Mouse (Mus musculus) heart, adult 2 months (tissue): ENCODE data around the gene Pgap3. TPM values are rescaled to one million over a fixed set of nuclear protein-coding genes. Genes with fewer than 3 reads are reported as not detected.
A peak's percentile ranks its signal among the peaks of the same experiment; 100 is the strongest.

Experiments
- DNase-seq, 2 experiments: peaks; one replicate each; pipeline ENCODE4 v3.0.0; 2021
- H3K27ac ChIP-seq: fragments of 200-600 bp; 2 replicates; pipeline ENCODE4 v1.8.1; 2022
- H3K27me3 ChIP-seq: fragments of 200-500 bp; 2 replicates; pipeline ENCODE4 v1.6.1; 2012; ENCODE audit warnings: mild to moderate bottlenecking, low read length, inconsistent platforms, mixed read lengths; ENCODE audit not compliant: control insufficient read depth, insufficient read depth
- H3K36me3 ChIP-seq: fragments of 200-500 bp; 2 replicates; pipeline ENCODE4 v1.6.1; 2012; ENCODE audit warnings: low read length, inconsistent platforms; ENCODE audit not compliant: control insufficient read depth, insufficient read depth
- H3K4me1 ChIP-seq: fragments of 200-500 bp; 2 replicates; pipeline ENCODE4 v1.6.1; 2011; ENCODE audit warnings: low read length; ENCODE audit not compliant: control insufficient read depth, insufficient read depth
- H3K4me3 ChIP-seq: fragments of 200-600 bp; 2 replicates; pipeline ENCODE4 v1.8.1; 2022
- H3K79me2 ChIP-seq: fragments of 200-500 bp; replicated peaks from 2 replicates; pipeline ENCODE4 v1.6.1; 2012; ENCODE audit warnings: mild to moderate bottlenecking, inconsistent platforms, low read length, moderate library complexity, mixed read lengths; ENCODE audit not compliant: control insufficient read depth, insufficient read depth
- H3K9ac ChIP-seq: fragments of 200-500 bp; 2 replicates; pipeline ENCODE4 v1.6.1; 2012; ENCODE audit warnings: low read depth, mild to moderate bottlenecking, control low read depth, inconsistent platforms, low read length, mixed read lengths
- CTCF ChIP-seq: fragments of 200-600 bp; IDR thresholded peaks from 2 replicates; pipeline ENCODE4 v1.8.1; 2022; ENCODE audit warnings: antibody characterized with exemption, mild to moderate bottlenecking, moderate library complexity
- EP300 ChIP-seq: fragments of 200-500 bp; IDR thresholded peaks from 2 replicates; pipeline ENCODE4 v1.6.1; 2011; ENCODE audit warnings: low read depth, low read length, control low read depth; ENCODE audit not compliant: insufficient read depth
- POLR2A ChIP-seq: fragments of 200-500 bp; IDR thresholded peaks from 2 replicates; pipeline ENCODE4 v1.6.1; 2011; ENCODE audit warnings: mild to moderate bottlenecking, low read depth, low read length, control low read depth; ENCODE audit not compliant: insufficient read depth
- WGBS: fragments of 180-500 bp; shearing (Covaris S2); methylation state at CpG from one replicate; pipeline ENCODE4 v1.1.7; 2018; 5-methylcytosine and 5-hydroxymethylcytosine counted together
- intact Hi-C: fragments of 180-260 bp; cut with DNase I; formaldehyde crosslinking; loops from one replicate; pipeline ENCODE4 v1.15.1; 2025
- polyA plus RNA-seq: library from polyadenylated mRNA; depleted of rRNA; stranded (reverse); fragments of >200 nt; gene quantifications from 2 replicates; pipeline ENCODE4 v1.2.3, GENCODE M21; 2012
- total RNA-seq, 2 experiments: library from RNA; stranded (reverse); gene quantifications; 2 replicates each; pipeline ENCODE4 v1.2.3; 2021

Gene Pgap3
- total and polyA plus RNA-seq, 3 experiments = 7.7 to 18.8 (median 8.5) TPM

DNA sequence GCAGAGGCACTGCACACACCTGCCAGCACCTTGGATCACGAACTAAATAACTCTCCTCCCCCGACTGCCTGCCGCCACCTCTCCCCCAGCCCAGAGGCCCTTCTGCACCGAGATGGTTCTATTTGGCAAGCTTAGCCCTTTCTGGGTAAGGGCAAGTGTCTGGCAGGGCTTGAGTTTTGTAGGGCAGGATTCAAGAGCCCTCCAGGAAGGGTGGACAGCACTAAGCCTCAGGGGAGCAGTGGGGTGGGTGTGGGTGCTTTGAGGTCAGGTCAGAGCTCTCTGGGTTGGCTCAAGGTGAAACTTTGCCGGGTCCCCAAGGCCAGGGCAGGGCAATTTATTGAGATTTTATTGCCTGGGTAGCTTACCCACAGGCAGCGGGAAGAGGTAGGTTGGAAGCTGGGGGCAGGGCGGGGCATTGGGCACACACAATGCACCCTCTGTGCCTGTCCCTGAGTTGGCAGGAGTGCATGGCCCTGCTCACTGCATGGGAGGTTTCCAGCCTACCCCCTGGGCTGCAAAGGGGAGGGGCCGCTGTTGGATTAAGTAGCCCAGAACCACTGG, 46.6 kb downstream of the Pgap3 start:
- intact Hi-C loops = no loop called here
- H3K79me2 ChIP-seq = no peaks in the 10 kb centered on the region
- TF ChIP-seq POLR2A = no peak
- no peak for TF ChIP-seq CTCF
- no peak for TF ChIP-seq EP300
- 54% methylated on average over 8 of the region's 8 CpGs for WGBS
- no peak overlapping the region for H3K27ac ChIP-seq
- H3K9ac ChIP-seq = no peak overlapping the region
- no peak overlapping the region for H3K4me3 ChIP-seq
- no peak for DNase-seq
- no peaks in the 10 kb centered on the region for H3K36me3 ChIP-seq
- H3K27me3 ChIP-seq = peaks cover 3% of the 10 kb centered on the region
- H3K4me1 ChIP-seq = peaks cover 4% of the 10 kb centered on the region

DNA sequence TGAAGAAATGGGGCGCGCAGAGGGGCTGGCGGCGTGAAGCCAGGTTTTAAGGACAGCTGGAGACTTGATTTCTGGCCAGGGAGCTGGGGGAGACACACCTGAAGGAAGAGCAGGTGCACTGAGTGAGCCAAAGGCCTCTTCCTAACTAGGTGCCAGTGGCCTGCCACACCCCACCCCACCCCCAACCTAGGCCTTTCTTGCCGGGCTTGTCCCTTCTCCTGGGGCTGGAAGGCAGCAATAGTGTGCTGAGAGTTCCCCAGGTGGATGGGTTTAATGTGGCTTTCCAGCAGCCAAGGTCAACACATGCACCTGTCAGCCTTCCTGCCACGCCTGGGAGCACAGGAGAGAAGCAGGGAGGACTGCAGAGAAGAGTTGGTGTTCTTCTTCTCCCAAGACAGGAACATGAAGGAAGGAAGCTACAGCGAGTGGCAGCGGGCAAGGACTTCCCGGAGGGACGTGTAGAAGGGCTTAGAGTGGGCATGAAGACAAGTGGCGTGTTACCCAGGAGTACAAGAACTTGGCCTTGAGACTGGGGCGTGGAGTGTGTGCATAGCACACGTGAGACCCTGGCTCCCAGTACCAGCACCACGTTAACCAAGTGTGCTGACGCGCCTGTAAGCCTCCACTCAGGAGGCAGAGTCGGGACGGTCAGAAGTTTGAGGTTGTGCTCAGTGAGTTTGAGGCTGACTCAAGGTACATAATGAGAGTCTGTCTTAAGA, 47.9 kb downstream of the Pgap3 start:
- WGBS = 77% methylated on average over 18 of the region's 18 CpGs
- Histone ChIP-seq H3K27ac (no peak overlapping the region), H3K36me3 (no peaks in the 10 kb centered on the region), H3K79me2 (no peaks in the 10 kb centered on the region), H3K9ac (no peak overlapping the region), H3K4me1 (peaks cover 2% of the 10 kb centered on the region; the same call in 1 of the 2 replicates), H3K4me3 (no peak overlapping the region), H3K27me3 (peaks cover 8% of the 10 kb centered on the region)
- TF ChIP-seq POLR2A (no peak), CTCF (no peak), EP300 (no peak)
- intact Hi-C loops = no loop called here
- DNase-seq = no peak

DNA sequence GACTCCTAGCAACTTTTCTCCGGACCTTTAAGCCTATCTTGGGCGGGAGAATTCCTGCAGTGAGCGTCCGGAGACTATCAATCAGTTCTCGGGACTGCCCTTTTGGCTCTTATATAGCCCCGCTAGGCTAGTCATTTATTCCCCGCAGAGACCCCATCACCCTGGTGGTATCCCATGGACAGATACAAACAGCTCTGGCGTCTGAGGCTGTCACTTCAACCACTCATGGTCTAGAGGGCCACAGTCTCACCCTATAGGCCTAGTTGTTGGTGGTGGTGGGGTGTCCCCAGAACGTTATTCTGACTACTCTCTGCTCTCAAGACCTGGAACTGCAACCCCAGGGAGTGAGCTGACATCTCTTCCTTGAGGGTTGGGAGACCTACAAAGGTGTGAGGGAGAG, 51.0 kb downstream of the Pgap3 start:
- no peak overlapping the region for H3K27ac ChIP-seq

DNA sequence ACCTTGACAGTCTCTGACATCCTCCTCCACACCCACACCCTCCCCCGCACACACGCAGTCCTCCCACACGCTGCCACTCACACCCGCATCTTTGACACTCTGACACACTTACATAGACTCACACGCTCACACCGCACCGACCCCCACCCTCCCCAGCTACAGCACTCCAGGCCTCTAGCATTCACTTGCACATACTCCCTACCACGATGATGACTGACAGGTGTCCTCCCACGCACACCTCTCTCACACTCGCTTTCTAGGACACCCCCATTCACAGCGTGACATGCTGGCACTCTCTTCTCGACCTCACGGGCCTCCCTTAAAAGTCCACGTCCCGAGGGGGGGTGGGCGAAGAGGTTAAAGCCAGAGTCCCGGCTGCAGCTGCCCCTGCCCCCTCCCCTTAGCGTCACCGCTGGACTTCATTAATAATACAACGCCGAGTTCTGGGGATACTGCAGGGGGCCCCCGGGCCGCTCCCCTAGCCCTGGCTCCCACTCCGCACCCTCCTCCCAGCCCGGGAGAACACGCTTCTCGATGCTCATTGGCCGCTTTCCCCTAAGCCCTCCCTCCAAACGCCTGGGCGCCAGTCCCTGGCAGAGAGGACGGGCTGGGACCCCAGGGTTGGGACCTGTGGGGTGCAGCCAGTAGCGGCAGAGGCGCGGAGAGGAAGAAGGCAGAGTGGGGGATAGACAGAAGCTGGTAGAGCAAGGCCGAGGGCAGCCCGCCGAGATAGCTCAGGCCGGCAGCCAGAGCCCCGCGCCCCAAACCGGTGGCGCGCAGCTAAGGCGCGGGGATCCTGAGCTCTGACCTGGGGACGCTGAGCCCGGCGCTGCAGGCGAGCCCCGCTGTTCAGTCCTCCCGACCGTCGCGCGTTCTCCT, 52.0 kb downstream of the Pgap3 start, which contains the start of gene Ppp1r1b:
Ppp1r1b (plus strand) TSS at position 322 of the 879 bp plus-strand sequence.
- intact Hi-C loops = no loop called here
- Histone ChIP-seq H3K4me1 (no peaks in the 10 kb centered on the region; the same call in 1 of the 2 replicates), H3K4me3 (peak within 1 kb of the TSS; percentile 61), H3K27ac (no peak within 1 kb of the TSS), H3K9ac (peak within 1 kb of the TSS; percentile 55), H3K36me3 (no peaks in the 10 kb centered on the region), H3K79me2 (no peaks in the 10 kb centered on the region), H3K27me3 (peaks cover 8% of the 10 kb centered on the region)
- 1% methylated on average over 53 of the region's 55 CpGs for WGBS
- TF ChIP-seq EP300 (no peak), CTCF (no peak), POLR2A (no peak)
- DNase-seq = peak; percentile 55 to 56

More for the DNA sequence above, 51.0 kb downstream of the Pgap3 start:
- Histone ChIP-seq H3K4me3 (no peak overlapping the region), H3K4me1 (no peaks in the 10 kb centered on the region; the same call in 1 of the 2 replicates), H3K79me2 (no peaks in the 10 kb centered on the region), H3K36me3 (no peaks in the 10 kb centered on the region), H3K9ac (no peak overlapping the region), H3K27me3 (peaks cover 8% of the 10 kb centered on the region)
- intact Hi-C loops = no loop called here
- DNase-seq = no peak
- 35% methylated on average over 9 of the region's 9 CpGs for WGBS
- TF ChIP-seq EP300 (no peak), CTCF (no peak), POLR2A (no peak)

DNA sequence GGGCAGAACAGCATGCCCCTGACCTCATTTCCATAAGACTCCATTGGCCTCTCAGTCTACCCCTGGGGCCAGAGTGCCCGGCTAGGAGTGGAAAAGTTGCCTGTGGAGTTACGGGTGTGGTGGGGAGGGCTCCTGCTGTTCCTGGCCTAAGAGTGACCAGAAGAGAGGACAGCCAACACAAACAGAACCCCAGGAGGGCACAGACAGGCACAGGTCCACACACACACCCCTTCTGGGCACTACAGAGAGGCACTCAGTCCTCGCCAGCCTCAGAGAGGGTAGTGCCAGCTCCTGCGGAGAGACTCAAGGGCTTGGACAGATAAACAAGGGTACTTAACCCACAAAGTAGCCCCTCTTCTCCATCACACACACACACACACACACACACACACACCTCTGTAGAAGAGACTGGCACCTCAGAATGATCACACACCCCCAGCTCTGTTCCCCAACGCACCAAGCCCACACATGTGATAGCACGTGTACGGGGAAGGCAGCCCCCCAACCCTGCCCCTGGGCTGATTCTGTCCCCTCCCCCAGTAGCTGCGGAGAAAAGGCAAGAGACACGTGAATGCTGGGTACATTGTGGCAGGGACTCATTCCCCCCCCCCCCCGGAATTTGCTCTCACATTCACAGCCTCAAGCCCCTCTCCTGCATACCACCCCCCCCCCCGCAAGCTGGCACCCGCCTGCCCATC, 52.8 kb downstream of the Pgap3 start:
- H3K4me3 ChIP-seq = no peak overlapping the region
- no peak overlapping the region for H3K9ac ChIP-seq
- H3K79me2 ChIP-seq = no peaks in the 10 kb centered on the region
- H3K27ac ChIP-seq = no peak overlapping the region
- H3K4me1 ChIP-seq = no peaks in the 10 kb centered on the region; the same call in 1 of the 2 replicates
- peaks cover 8% of the 10 kb centered on the region for H3K27me3 ChIP-seq
- intact Hi-C loops = no loop called here
- no peaks in the 10 kb centered on the region for H3K36me3 ChIP-seq
- TF ChIP-seq EP300 (no peak), POLR2A (no peak), CTCF (no peak)
- no peak for DNase-seq
- WGBS = 17% methylated on average over 12 of the region's 12 CpGs
